Mouse (Mus musculus) right cerebral cortex, postnatal 4 days (tissue): ENCODE results near the gene Ahrr.

Source experiments
- DNase-seq: peaks from one replicate; pipeline ENCODE4 v3.0.0-alpha.2; 2022

The Ahrr gene

GRCm38 (mm10) chr13:74292167-74292566 lies at the start of gene Ahrr:
Gene Ahrr, minus strand, starts transcription at chr13:74292331.
- peak; percentile 37 for DNase-seq

DNA sequence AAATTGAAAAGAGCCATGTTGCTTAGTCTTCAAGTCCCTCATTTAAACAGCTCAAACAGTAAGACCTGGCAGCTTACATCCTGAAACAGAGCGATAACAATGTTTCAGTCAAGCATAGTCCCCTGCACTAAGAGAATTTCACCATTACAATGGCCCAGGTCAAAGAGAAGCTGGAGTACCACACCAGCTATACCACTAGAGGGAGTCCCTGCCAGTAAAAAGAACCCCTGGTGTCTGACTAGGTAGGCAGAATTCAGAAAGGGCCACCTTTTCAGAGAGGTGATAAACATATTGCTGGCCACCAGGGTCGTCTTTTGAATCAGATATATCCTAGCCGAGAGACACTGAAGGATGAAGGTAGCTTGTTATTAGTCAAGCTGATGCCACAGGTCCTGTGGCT lies 48.9 kb upstream of the Ahrr start:
- DNase-seq, result no peak

DNA sequence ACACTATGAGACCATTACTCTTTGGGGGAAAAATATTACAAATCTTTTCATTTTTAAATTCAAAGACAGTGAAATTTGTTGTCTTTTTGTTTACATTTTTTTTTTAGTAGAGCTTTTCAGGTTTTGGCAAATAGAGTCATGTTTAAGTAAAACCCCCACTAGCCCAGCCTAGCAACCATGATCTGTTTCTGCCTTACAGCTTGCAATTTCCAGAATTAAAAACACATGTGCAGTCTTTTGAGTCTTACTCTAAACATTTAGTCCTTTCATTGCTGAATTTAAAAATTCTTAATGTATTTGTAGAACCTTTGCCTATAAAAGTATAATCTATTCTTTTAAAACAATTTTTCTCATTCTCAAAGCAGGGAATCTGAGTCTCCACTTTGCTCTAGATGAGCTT lies 37.2 kb upstream of the Ahrr start:
- DNase-seq, result no peak

- peak; percentile 77 for DNase-seq
Measured at GRCm38 (mm10) chr13:74317170-74317849, 25.2 kb upstream of the Ahrr start, which contains the start of gene Pdcd6. Gene Pdcd6, minus strand, starts transcription at chr13:74317580.

DNA sequence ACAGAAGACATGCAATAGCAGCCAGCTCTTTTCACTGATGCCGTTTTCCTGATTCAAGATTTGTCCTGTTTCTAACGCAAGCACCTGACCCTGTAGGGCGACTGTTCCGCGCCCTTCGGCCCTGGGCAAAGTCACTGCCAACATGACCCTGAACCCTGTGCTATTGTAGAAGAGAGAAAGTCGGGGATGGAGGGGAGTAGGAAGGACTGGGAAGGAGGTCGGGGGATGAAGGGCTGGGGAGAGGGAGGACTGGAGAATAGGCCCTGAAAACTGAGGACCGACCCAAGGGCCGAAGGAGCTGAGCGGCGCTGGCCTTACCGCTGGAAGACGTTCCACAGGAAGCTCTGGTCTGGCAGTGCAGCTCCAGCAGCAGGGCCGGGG lies 24.6 kb upstream of the Ahrr start:
- no peak for DNase-seq

- DNase-seq, result no peak
Measured at GRCm38 (mm10) chr13:74316386-74316785, 24.3 kb upstream of the Ahrr start.

- DNase-seq, result no peak
Measured at GRCm38 (mm10) chr13:74314616-74315015, 22.5 kb upstream of the Ahrr start.

DNA sequence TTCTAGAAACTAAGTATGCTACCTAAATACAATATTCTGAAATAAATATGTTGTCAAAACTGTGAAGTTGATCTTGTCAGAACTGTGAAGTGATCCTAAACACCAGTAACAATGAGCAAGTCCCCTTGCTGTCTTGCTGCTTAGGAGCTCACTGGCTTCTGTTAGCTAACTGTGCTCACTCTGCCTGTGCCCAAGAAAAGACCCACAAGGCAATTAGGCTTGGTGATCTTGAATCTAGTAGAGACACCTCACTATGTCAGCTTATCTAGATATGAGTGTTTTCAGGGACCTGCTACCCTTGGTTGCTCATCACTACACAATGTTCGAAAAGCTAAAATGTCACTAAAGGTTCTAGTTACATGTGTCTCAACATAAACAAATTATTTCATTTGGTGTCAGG lies 13.6 kb upstream of the Ahrr start:
- DNase-seq, result no peak

- no peak for DNase-seq
Measured at GRCm38 (mm10) chr13:74305380-74305779, 13.2 kb upstream of the Ahrr start.

- peak; percentile 19 for DNase-seq
Measured at GRCm38 (mm10) chr13:74302050-74303037, 10.2 kb upstream of the Ahrr start.

DNA sequence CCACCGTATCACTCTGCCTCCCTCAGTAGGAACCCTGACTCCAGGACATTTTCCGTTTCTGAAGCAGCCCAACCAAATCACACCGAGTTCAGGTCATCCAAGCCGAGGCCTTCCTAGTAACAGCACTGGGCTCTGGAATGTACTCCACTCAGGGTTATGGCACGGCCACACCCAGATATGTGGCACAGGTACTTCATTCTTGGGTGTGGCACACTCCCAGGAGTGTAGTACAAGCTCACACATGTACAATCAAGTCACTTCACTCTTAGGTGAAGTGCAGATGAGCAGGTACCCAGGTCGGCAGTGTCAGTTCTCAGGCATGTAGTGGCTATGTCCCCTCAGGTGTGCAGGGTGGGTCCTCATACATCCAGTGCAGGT lies 9.5 kb upstream of the Ahrr start:
- DNase-seq, result no peak

- DNase-seq, result peak; percentile 79
Measured at GRCm38 (mm10) chr13:74300925-74301606, 8.9 kb upstream of the Ahrr start.

DNA sequence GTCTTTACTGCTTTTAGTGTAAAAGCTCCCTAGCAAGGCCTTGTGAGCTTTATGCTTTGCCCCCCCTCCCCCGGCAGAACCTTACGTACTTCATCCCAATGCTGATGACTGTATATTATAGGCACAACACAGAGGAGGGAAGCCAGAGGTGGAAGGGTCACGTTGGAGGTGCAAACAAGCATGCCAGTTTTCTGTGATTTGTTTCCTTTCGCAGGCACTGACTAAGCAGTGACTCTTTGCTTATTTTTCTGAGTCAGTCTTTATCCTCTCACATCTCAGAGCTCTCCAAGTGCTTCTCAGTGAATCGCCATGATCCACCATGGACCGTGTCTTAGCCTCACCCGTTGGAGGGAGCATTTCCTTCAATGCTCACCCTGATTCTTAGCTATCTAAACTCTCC lies 4.2 kb upstream of the Ahrr start:
- no peak for DNase-seq

- DNase-seq, result no peak
Measured at GRCm38 (mm10) chr13:74289646-74290045, 2.5 kb downstream of the Ahrr start.

- DNase-seq, result no peak
Measured at GRCm38 (mm10) chr13:74282299-74282698, 9.8 kb downstream of the Ahrr start.

DNA sequence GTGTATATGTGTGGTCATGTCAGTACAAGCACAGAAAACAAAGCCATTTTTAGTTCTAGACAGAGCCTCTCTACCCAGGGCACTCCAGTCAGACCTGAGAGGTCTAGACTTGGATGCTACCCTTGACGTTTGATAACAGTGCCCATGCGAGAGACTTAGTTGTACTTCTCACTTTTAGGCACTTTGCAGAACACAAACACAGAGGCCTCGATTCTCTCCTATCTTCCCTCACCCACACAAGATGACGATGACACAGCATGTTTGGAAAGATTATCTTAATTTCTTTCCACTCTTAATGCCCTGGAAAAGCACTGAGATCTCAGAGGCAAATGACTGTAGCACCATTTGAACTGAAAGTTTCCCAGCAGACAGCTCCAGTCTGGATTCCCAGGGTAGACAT lies 16.4 kb downstream of the Ahrr start:
- no peak for DNase-seq

DNA sequence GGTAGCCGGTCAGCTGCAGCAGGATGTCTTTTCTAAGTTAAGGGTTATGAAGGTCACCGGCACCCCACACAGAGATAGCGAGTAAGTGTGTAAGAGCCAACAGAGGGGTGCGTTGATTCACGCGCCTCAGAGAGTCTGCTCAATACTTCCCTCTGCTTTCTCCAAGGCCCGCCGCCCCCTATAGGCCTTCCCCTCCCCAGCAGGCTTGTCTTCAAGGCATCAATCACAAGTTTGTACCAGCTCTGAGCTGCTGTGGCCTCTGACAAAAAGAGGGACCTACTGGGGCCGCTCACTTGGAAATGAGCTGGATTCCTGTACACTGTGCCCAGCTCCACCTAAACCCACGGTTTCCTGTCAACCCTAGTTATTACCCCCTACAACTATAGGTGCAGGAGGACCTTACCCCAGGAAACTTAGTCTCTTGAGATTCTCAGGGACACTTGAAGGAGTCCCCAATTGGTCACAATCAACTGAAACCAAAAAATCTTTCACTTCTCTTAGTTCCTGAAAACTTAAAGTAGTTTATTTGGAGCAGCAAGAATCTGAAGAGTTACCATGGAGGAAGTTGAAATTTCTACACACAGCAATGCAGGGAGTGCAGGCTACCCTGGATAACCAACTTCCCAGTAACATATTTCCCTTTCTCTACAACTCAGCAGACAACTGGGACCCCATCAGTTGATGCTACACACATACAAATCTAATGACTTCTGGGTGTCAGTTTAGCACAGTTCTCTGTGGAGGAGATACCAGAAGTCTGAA lies 31.7 kb downstream of the Ahrr start:
- peak; percentile 69 for DNase-seq

DNA sequence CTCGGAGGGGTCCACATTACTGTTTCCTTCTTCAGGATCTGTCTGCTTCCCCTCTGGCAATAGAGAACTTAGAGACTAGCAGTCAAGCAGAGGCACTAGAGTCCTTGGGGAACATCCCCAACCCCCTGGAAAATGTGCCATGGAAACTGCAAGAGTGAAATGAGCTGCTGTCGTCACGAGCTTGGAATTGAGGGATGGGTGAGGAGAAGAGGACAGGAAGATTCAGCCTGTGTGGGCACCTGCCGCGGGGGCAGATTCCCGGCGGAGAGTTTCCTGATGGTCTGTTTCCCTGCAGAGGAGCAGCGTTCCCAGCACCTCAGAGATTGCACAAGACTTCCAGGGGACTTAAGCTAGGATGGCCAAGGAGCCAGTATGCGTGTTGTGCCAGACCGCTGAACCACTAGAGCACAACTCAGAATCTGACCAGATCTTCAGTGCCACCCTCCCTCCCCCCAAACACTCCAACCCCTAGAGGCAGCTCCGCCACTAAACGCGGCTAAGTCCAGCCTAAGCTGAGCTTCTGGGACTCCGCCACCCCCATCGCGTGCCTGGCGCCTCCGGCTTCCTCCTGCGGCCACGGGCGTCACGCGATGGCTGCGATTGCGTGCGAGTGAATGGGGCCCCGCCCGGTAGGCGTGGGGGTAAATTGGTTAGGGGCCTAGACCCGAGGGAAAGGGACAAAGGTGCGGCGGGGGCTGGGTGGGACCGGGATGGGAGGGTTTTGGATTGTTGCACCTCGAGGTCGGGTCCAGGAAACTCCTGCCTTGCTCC lies 32.5 kb downstream of the Ahrr start:
- DNase-seq, result peak; percentile 59

GRCm38 (mm10) chr13:74246494-74246893 lies 45.6 kb downstream of the Ahrr start:
- peak; percentile 3 for DNase-seq

DNA sequence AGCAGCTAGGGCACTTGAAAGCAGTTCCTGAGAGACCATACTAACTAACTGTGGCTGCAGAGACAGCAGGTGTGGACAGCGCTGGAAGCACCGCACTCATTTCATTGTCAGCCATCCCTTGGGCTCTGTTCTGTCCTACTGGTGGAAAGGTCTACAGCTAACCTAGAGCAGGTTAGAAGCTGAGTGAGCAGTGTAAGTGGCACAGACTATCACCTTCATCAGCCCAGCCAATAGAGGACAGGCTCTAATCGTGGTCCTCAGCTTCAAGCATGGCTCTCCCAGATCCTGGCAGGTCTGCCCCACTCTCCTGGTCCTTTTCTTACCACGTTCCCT lies 46.3 kb downstream of the Ahrr start:
- DNase-seq, result no peak

DNA sequence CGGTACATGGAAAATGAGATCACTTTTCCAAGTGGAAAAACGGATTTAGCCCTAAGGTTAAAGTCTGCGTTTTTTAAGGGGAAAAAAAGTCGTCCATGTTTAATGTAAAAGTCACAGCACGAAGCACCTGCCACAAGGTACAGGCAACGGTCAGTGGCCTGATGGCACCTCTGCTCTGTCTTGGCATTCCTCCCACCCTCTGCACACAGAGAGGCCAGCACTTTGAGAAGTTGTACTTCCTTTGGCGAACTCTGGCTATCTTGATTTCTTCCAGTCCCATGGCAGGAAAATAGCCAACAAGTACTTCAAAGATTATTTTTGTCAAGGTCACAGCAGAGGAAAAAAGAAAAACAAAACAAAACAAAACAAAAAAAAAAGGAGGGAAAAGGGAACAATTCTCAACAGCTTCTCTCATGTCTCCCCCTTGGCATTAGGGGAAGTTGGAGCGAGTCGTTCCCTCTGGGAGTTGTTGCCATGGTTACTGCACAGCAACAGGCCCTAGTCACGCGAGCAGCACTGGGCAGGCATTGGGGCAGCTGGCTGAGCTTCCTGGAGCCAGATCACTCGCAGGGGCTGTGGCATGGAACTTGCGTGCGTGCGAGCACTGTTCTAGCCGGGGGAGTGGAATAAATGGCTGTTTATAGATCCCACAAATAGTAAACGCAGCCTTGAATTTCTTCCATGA lies 46.8 kb downstream of the Ahrr start:
- peak; percentile 58 for DNase-seq
